Mouse (Mus musculus) heart, postnatal 0 days (tissue): ENCODE measurements around the gene Kcnma1. TPM values are rescaled to one million over a fixed set of nuclear protein-coding genes. Genes with fewer than 3 reads are reported as not detected.

ENCODE experiments used
- ATAC-seq: fragments of 200-750 bp; cut with Nextera tagmentation; 2 replicates; pipeline ENCODE4 v1.8.0; 2017; ENCODE audit warnings: low read depth, moderate number of reproducible peaks, moderate library complexity; ENCODE audit not compliant: insufficient read depth
- DNase-seq: peaks from one replicate; pipeline ENCODE4 v3.0.0-alpha.2; 2016; ENCODE audit warnings: low spot score
- H3K27ac ChIP-seq: fragments of 300-500 bp; sonication (generic); 2 replicates; pipeline ENCODE4 v1.5.1; 2014; ENCODE audit warnings: low read depth, mild to moderate bottlenecking
- H3K27me3 ChIP-seq: fragments of 300-500 bp; sonication (generic); 2 replicates; pipeline ENCODE4 v1.6.1; 2014; ENCODE audit warnings: low read length, mixed read lengths; ENCODE audit not compliant: control insufficient read depth, insufficient read depth
- H3K36me3 ChIP-seq: fragments of 300-500 bp; sonication (generic); replicated peaks from 2 replicates; pipeline ENCODE4 v1.6.1; 2014; ENCODE audit warnings: low read length, mixed read lengths; ENCODE audit not compliant: control insufficient read depth, insufficient read depth
- H3K4me1 ChIP-seq: fragments of 300-500 bp; sonication (generic); 2 replicates; pipeline ENCODE4 v1.6.1; 2014; ENCODE audit warnings: antibody characterized with exemption; ENCODE audit not compliant: control insufficient read depth, insufficient read depth
- H3K4me2 ChIP-seq: fragments of 300-500 bp; sonication (generic); 2 replicates; pipeline ENCODE4 v1.6.1; 2014; ENCODE audit warnings: low read depth, mild to moderate bottlenecking, low read length, moderate library complexity
- H3K4me3 ChIP-seq: fragments of 300-500 bp; sonication (generic); 2 replicates; pipeline ENCODE4 v1.5.1; 2014; ENCODE audit warnings: low read depth, low read length
- H3K9ac ChIP-seq: fragments of 300-500 bp; sonication (generic); replicated peaks from 2 replicates; pipeline ENCODE4 v1.6.1; 2014; ENCODE audit warnings: low read depth, low read length, mixed read lengths
- H3K9me3 ChIP-seq: fragments of 300-500 bp; sonication (generic); replicated peaks from 2 replicates; pipeline ENCODE4 v1.6.1; 2016; ENCODE audit warnings: low read length; ENCODE audit not compliant: control insufficient read depth
- CTCF ChIP-seq: IDR thresholded peaks from 2 replicates; pipeline ENCODE4 v1.5.1; 2016; ENCODE audit warnings: antibody characterized with exemption, control low read depth, low read depth
- EP300 ChIP-seq: IDR thresholded peaks from 2 replicates; pipeline ENCODE4 v1.6.1; 2016; ENCODE audit warnings: antibody characterized with exemption, low read depth
- WGBS: fragments of 180-500 bp; shearing (Covaris S2); extraction: QIAGEN DNeasy Blood & Tissue Kit; methylation state at CpG from one replicate; pipeline ENCODE4 v1.1.7; 2014; 5-methylcytosine and 5-hydroxymethylcytosine counted together
- polyA plus RNA-seq: library from polyadenylated mRNA; unstranded; fragments of >200 nt; fragmentation: Nextera tagmentation; extraction: Ambion mirVana; gene quantifications from 2 replicates; pipeline ENCODE4 v1.2.1, GENCODE M21; 2015
- total RNA-seq: library from RNA; depleted of rRNA; stranded (reverse); fragments of >200 nt; gene quantifications from 2 replicates; pipeline ENCODE4 v1.2.3, GENCODE M21; 2014; ENCODE audit warnings: low replicate concordance

The Kcnma1 gene
- total and polyA plus RNA-seq, 2 experiments from 2014 or later: 0.10 to 1.3 TPM

- Histone ChIP-seq H3K27ac (no peak overlapping the region), H3K4me1 (peaks cover 7% of the 10 kb centered on the region; the same call in 1 of the 2 replicates), H3K9me3 (no peaks in the 10 kb centered on the region), H3K9ac (no peak overlapping the region), H3K4me2 (no peak overlapping the region), H3K27me3 (peaks cover 86% of the 10 kb centered on the region), H3K36me3 (no peaks in the 10 kb centered on the region), H3K4me3 (no peak overlapping the region)
- WGBS: 10% methylated on average over 7 of the region's 7 CpGs
- peak; percentile 96 for TF ChIP-seq CTCF
- TF ChIP-seq EP300: no peak
- DNase-seq (peak; percentile 62), ATAC-seq (no peak)
These were observed 6.0 kb downstream of the Kcnma1 start for GRCm38 (mm10) chr14:24008252-24008651.

- Histone ChIP-seq H3K27me3 (peaks cover 88% of the 10 kb centered on the region), H3K9me3 (no peaks in the 10 kb centered on the region), H3K4me1 (peaks cover 7% of the 10 kb centered on the region; the same call in 1 of the 2 replicates), H3K4me2 (no peak overlapping the region), H3K36me3 (no peaks in the 10 kb centered on the region), H3K27ac (no peak overlapping the region), H3K4me3 (no peak overlapping the region), H3K9ac (no peak overlapping the region)
- ATAC-seq (no peak), DNase-seq (no peak)
- 43% methylated on average over 2 of the region's 2 CpGs for WGBS
- TF ChIP-seq EP300 (no peak), CTCF (no peak)
These were observed 8.0 kb downstream of the Kcnma1 start for GRCm38 (mm10) chr14:24006276-24006675.

GRCm38 (mm10) chr14:24004471-24005271 lies 9.6 kb downstream of the Kcnma1 start:
- peaks cover 7% of the 10 kb centered on the region; the same call in 1 of the 2 replicates for H3K4me1 ChIP-seq
- no peaks in the 10 kb centered on the region for H3K36me3 ChIP-seq
- ATAC-seq (no peak), DNase-seq (no peak)
- peak overlapping the region; percentile 70 for H3K4me3 ChIP-seq
- H3K27me3 ChIP-seq: peaks cover 95% of the 10 kb centered on the region
- peak overlapping the region; percentile 5; the same call in 1 of the 2 replicates for H3K9ac ChIP-seq
- no peak for TF ChIP-seq CTCF
- no peak for TF ChIP-seq EP300
- no peak overlapping the region for H3K27ac ChIP-seq
- peak overlapping the region; percentile 99 for H3K4me2 ChIP-seq
- under 1% methylated on average over 66 of the region's 82 CpGs for WGBS
- H3K9me3 ChIP-seq: no peaks in the 10 kb centered on the region

GRCm38 (mm10) chr14:24003450-24004381 lies 10.6 kb downstream of the Kcnma1 start:
- Histone ChIP-seq H3K4me2 (peak overlapping the region; percentile 99), H3K27me3 (peaks cover 95% of the 10 kb centered on the region), H3K36me3 (no peaks in the 10 kb centered on the region), H3K9ac (peak overlapping the region; percentile 5; the same call in 1 of the 2 replicates), H3K4me1 (peaks cover 7% of the 10 kb centered on the region; the same call in 1 of the 2 replicates), H3K4me3 (peak overlapping the region; percentile 70), H3K27ac (no peak overlapping the region), H3K9me3 (no peaks in the 10 kb centered on the region)
- TF ChIP-seq CTCF: no peak
- TF ChIP-seq EP300: no peak
- DNase-seq (peak; percentile 8), ATAC-seq (peak; percentile 52; the same call in 1 of the 2 replicates)
- WGBS: 1% methylated on average over 72 of the region's 85 CpGs

GRCm38 (mm10) chr14:24002647-24003046 lies 11.6 kb downstream of the Kcnma1 start:
- Histone ChIP-seq H3K4me3 (no peak overlapping the region), H3K9me3 (no peaks in the 10 kb centered on the region), H3K4me1 (peaks cover 7% of the 10 kb centered on the region; the same call in 1 of the 2 replicates), H3K36me3 (no peaks in the 10 kb centered on the region), H3K27ac (no peak overlapping the region), H3K9ac (no peak overlapping the region), H3K4me2 (no peak overlapping the region), H3K27me3 (peaks cover 89% of the 10 kb centered on the region)
- DNase-seq: no peak
- ATAC-seq: no peak
- WGBS: 41% methylated on average over 5 of the region's 5 CpGs
- TF ChIP-seq EP300: no peak
- no peak for TF ChIP-seq CTCF
